Mouse (Mus musculus) skeletal muscle tissue, adult 2 months (tissue): ENCODE data around the gene Atg3.

Experiments used
- DNase-seq: peaks from one replicate; pipeline ENCODE4 v3.0.0-alpha.2; 2012; ENCODE audit warnings: low read depth, low spot score

The Atg3 gene

DNA sequence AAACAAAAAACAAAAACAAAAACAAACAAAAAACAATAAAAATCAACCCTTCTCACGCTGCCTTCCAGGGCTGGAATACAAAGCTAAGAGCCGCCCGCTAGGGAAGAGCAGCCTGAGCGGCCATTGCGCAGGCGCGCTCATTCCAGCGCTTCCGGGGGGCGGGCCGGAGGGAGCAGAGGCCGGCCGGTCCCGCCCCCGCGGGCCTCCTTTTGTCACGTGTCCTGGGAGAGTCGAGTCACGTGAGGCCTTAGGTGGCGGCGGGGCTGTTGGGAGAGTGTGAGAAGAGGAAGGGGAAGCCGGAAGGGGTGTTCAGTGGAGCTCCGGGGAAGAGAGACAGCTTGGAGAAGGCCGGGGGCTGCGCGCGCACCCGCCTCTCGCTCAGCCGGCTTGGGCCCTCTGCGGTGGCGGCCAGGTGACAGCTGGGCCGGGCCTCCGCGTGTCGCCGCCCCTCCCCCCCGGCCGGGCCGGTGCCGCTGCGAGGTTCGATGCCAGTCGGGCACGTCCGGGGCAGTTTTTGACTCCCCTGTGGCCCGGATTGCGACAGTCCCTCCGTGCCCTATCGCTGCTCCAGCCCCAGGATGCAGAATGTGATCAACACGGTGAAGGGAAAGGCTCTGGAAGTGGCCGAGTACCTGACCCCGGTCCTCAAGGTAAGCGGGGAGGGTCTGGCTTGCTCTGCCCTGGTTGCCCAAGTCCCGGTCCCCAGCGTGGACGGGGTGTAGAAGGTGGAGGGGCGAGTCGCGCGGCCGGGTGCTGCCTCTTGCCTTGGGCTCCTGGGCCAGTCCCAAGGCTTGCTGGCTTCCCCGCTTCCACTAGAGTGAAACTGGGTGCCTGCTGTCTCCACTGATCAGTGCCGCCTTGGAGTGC, at the start of gene Atg3, which contains the start of gene Slc35a5:
TSS of gene Atg3 (plus strand) at position 264 of the 867 bp plus-strand sequence.
TSS of gene Slc35a5 (minus strand) at position 185 of the 867 bp plus-strand sequence.
- peak; percentile 97 for DNase-seq

DNA sequence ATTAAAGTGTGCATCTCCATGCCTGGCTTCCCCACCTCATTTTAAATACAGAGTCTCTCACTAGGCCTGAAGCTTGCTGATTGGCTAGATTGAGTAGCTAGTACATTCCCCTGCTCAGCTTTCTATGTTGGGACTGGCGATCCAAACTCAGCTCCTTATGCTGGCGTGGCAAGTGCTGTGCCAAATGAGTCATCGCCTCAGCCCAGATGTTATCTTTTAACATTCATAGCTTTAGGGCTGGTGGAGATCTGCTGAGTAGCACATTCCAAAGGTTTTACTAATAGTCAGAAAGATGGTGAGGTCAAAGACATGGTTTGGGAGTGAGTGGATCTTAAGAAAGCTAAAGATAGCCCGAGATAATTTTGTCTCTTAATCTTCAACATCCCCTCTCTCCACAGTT, 48.1 kb upstream of the Atg3 start:
- DNase-seq, result peak; percentile 80

DNA sequence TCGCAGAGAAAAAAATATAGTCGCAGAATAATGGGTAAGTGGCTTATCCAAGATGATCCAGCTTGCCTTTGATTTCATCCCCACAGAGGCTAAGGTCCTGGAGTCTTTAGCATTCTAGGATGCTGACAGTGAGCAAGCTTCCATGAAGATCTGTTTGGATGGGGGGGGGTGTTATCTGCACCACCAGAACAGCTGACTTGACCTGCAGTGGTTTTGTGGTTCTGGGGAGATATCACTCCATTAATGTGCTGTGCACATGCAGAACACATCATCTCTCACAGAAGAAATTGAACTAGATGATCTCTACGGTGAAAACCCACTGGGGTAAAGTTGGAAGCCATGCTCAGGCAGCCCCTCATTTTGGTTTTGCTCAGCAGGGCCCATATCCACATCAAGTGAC, 41.4 kb upstream of the Atg3 start:
- no peak for DNase-seq

DNA sequence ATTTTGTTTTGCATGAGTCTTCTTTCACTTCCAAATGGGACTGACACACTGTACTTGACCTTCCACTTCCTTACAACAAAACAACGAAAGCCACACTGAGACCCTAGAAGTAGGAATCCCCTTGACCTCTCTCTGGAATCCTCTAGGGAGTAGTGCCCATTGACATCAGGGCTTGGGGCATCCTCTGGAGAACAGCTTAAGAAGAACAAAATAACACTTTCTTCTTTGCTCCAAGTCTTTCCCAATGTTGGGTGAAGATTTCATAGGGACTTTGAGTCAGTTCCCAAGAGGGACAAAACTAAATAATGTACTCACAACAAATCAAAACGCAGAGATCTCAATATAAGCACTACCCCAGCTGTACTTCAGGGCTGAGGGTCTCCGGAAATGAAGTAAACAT, 39.8 kb upstream of the Atg3 start:
- no peak for DNase-seq

DNA sequence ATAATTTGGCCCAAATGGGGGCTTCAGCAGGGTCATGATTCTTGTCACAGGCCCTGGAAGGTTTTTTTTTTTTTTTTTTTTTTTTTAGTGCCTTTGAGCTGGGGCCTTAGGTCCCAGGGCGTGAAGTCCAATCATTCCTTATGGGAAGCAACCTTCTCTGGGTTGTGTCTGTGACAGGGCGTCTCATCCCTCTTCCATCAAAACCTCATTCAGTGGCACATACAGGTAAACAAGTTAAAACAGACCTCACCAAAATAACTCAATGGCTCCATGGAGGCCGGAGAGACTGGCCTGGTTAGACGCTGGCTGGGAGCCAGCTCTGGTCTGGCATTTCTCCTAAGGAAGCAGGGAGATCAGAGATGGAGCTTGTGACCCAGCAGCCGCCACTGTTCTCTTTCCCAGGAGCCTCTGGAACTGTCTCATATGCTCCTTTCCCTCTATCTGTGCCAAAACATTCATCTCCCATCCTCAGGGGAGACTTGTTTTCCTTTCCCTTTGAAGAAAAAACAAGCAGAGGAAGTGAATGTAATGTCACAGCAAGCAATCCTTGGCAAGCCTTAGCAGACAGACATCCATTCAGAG, 37.6 kb upstream of the Atg3 start:
- peak; percentile 78 for DNase-seq

DNA sequence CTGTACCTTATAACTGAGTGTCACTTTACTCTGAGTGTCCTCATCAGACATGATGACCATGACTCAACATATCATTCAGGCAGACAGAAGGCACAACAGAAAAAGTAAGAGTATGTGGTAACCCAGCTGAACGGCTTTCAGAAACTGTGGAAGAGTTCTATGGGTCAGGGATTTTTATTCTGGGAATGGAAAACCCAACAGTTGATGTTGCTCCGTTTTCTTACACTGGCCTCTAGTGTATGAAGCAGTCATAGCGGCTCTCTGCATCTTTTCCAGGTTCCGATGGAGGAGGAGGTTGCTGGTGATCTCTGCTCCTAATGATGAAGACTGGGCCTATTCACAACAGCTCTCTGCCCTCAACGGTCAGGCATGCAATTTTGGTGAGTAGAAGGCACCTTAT, 36.0 kb upstream of the Atg3 start:
- no peak for DNase-seq

DNA sequence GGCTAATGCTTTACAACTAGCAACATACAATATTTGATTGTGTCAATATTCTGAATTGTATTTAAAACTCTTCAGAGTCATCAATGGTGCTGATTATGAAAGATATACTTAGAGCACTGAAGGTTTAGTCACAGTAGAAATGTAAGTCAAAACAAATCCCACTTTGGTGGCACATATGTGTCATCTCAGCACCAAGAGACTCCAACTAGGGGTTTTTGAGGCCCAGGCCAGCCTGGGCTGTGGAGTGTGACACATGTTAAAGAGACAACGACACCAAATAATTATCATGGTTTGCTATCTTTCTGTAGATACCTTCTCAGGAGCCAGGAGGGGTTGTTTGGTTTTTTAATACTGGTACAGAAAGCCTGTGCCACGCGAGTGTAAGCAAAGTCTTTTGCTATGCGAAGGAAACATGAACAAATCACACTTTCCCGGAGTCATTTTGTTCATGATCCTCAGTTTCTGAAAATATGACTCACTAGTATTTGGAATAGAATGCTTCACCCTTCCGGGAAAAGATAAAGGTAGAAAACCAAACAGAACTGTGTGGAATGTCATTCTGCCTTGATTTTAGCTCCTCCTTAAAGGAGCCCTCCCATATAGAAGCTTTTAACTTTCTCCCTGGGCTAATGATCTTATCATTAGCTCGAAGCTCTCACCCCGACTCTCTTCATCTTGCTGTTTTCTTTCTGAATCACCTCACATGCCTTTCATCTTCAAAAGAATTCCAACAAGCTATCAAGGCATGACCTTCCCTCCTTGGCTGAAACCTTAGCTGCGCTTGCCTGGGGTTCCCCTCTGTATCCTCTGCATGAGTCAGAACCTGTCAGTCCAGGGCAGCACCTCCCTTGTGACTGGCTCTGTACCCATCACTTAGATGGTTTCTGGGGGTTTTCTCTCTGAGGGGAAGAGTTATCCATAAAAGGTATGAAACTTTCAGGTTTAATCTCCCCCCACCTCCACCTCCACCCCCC, 34.1 kb upstream of the Atg3 start:
- no peak for DNase-seq

DNA sequence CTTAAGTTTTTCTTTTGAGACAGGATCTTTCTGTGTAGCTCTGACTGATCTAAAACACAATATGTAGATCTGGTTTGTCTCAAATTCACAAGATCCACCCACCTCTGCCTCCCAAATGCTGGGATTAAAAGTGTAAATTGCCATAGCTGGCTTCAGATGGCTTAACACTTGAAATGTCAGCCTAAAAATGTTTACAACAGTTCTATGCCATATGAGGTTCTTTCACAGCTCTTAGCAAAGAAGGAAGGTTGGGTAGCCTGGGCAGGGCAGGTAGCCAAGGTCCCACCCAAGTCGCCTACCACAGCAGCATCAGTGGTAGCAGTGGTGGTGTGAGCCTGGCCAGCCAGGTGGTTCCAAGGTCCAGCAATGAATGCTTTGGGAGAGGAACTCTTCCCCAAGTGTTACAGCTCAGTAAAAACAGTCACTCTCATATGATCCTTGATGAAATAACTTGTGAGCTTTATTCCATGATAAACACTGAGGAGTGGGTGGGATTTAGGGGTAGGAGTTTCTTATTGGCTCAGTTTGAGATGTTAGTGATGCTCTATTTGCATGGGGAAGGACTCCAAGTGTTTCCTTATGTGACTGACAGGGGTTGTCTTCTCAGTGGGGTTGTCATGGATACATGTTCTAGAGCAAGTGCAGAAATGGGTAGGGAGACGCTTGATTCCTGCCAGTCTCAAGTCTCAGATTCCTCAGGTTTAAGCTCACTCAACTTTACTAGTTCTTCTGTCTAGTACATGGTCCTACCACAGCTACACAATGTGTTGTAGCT, 30.5 kb upstream of the Atg3 start:
- no peak for DNase-seq

DNA sequence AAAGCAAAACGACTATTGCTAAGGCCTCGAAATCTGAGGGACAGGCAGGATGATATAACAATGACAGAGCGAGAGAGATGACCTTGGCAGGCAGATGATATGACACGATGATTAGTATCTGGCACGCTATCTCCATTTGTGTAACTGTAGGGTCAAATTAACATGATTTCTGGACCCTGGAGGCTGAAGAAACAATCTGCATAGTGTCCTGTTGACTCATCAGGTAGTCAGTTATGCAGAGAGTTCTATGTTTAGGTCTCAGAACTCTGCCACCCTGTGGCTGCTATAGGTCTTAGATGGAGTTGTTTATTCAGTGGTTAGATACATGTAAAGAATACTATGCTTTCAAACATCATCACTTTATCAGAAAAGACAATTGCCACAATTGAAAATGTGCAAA, 16.9 kb upstream of the Atg3 start:
- DNase-seq, result no peak

DNA sequence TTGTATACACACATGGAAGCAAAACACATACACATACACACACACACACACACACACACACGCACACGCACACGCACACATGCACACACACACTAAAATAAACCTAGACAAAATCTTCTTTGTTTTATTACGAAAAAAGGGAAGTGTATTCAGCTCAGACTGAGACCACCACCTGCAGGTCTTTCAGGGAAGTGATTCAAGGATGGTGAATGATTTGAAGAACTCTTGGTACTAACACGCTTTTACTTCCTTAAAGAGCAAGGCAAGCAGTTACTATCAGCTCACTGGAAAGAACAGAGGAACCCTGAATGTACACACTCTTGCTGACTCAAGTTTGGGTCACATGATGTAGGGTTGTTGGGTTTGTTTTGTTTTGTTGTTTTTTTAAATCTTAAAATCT, 16.0 kb upstream of the Atg3 start:
- DNase-seq, result no peak

DNA sequence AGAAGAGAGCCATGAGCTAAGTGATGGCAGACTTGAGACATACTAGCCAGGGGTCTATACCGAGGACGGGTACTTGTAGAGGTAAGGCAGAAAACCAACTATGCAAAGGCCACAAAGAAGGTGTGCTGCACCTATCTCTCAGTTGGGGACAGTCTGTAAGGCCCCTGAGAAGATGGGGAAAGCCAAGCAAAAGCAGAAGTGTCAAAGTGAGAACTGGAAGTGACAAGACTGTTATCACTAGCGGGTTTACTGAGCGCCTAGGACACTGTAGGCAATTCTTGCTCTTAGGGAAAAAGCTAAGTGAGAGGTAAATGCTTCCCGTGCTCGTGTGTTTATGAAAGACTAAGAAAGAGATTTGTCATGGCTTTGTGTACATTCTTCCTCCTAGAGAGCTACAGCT, 13.5 kb upstream of the Atg3 start:
- DNase-seq, result no peak

DNA sequence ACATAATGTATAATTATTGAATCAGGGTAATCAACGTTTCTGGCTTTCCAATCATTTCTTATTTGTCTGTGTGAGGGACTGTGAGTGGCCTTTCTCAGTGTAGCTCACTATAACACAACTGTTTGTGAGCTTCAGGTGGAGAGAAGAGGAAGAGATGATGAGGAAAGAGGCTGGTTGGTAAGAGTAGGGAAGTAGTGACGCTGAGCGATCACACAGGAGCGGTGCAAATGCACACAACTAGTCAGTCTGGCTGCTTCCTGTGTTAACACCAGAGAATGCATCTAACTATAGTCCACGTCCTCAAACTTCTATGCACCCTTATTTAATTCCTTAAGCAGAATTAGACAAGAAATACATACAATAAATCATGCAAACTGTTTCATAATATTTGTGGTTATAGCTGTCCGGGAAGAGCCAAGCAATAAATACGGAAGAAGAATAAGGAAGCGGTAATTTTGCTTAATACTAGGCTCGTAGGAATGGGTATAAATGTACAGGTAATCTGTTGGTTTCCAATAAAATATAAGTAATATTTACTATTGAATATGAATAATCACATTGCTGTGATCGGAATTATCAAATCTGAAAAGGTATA, 10.0 kb upstream of the Atg3 start:
- DNase-seq, result no peak

DNA sequence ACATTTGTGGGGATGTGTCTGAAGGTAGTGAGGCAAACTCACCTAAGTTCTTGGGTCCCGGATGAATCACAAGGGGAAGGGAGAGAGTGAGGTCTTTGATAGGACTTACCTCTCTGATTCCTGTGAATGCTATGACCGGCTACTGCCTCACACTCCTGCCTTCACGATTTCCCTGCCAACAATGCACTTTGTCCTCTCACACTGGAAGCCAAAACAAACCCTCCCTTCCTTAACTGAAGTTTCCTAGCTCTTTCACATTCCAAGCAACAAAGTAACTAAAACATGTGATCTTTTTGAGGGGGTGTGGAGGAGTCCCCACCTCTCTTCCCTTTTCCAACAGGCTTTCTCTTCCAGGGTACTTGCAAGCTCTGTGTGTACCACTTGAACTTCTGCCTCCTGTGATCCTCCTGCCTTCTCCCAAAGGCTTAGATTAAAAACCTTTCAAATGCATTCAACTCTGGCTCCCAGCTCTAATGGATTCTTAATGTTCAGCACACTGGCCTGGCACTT, 3.8 kb upstream of the Atg3 start:
- no peak for DNase-seq

DNA sequence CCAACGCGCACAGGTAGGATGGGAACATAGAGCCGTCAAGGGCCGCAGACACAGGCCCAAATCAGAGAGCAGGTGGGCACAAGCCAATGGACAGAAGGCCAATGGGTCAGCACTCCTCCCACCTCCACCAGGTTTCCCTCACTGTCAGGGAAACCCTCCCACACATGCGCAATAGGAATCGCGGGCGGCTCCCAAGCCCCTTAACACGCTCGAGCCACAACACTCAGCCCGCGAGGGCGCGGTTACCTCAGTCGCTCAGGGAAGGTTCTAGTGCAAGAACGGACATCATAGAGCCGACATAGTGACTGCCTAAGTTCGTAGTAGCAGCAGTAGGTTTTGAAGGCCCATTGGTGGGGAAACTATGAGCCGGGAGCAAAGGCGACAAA, 456 bp upstream of the Atg3 start:
- DNase-seq, result peak; percentile 65

DNA sequence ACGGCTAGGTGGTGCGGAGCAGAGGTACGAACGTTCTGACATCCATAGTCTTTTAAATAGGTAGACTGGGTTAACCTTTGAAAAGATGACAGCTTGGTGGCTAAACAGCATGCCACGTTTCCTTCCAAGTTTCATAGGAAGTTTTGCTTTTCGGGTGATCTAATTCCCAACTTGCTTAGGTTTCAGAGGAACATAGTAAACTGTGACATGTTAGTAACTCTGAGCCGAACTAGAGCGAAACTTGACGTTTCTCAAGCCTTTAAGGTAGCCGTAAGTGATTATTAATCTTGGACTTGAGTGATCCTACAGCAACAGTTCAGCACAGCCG, 768 bp downstream of the Atg3 start:
- DNase-seq, result no peak

DNA sequence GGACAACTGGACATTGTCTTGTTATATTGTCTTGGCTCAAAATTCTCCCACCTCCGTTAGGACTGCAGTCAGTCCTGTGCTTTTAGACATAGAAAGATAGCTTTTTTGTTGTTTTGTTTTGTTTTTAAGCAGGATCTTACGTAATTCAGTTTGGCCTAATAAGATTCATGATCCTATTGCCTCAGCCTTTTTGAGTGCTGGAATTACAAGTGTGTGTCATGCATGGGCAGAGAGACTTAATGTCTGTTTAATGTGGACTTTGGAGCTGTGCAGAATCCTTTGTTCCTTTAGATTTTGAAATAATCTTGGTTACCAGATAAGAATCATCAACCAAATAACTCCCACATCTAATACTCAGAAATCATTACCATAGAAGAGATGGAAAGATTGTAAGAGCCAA, 20.0 kb downstream of the Atg3 start:
- no peak for DNase-seq

DNA sequence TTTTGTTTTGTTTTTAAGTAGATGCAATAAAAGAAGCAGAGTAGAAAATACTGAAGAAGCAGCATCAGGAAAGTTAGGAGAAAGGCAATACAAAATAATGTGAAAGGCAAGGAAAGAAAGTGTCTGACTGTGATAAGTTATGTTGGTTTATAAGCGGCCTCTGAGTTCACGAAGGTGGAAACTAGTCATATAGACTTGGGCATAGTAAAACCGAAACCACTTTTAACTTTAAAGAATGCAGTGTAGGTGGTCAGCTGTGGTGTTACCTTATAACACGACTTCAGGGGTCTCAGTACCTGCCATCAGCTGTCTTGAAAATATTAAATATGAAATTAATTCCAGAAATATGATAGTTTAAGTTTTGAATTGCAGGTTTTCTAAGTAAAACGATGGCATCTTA, 23.2 kb downstream of the Atg3 start:
- DNase-seq, result no peak

DNA sequence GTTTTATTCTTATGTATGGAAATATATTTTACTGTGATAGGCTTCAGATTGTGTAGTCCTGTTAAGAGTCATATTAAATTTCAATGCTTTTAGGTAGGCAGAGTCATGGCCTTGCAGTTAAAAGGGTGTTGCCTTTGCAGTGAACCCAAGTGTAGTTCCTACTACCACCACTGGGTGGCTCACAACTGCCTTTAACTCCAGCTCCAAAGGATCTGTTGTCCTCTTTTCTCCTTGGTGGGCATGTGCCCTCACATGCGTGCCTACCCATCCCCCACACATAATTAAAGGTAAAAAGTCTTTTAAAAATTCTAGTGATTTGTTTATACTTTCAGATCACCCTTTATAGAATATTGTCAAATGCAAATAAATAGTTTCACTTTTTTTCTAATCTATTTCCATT, 34.0 kb downstream of the Atg3 start:
- DNase-seq, result peak; percentile 46

DNA sequence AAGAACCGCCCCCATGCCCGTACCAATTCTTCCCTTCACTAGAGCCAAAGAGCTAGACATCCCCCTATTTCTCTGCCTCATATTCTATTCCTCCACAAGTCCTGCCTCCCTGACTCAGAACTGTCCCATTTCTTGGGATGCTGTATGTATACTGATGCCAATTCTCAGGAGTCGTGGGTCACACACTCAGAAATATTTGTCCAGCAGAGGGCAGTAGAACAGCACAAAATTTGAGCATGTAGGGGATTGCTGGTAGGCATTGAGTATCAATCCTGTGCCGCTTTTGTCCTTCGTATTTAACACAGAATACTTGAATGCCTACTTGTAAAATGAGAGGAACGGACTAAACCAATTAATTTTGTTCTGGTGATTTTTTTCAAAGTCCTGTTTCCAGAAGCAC, 38.2 kb downstream of the Atg3 start:
- DNase-seq, result peak; percentile 52

DNA sequence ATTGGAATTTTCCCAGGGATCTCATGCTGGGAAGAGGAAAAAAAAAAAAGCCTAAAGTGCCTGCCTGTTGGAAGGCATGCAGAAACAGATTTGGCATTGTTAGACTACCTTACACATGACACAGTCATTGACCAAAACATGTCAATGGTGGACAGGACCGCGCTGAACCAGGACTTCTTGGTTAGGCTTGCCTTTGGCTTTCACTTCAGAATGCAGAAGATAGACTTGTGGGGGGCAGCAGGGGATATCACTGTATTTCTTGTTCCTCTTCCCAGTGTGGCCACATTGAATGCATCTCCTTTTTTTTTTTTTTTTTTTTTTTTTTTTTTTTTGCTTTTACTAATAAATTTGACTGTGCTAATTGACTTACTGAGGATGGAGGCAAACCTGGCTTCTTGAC, 42.8 kb downstream of the Atg3 start:
- DNase-seq, result no peak

DNA sequence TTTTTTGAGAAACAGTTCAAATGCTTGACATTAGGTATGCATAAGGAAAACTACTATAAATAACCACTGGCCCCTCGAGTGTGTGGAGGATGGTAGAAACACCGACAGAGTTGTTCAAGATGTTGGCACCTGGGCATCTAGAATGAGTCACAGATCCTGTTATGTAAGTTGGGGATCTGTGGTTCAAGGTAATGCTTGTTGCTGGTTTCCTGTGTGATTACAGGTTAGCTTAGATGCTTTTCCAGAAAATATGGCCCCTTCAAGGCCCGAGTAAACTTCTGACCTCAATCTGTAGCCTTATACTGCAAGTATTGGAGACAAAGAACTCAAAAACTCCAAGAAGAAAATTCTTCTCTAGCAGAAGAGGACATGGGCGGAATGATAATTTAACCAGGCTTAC, 45.9 kb downstream of the Atg3 start:
- DNase-seq, result no peak
